In genomic region chr2:131209969-131210792, GRCm38 (mm10) we compare ENCODE assay signal across 8 mouse cellular contexts. TPM values are rescaled to one million over a fixed set of nuclear protein-coding genes. Genes with fewer than 3 reads are reported as not detected.
DNase-seq lines count a peak whose midpoint lies in the region; ATAC-seq and TF ChIP-seq lines count a peak whose summit lies in the region.

No protein-coding gene starts in this region.

- H3K79me2 ChIP-seq in MEL (ENCODE audit: control insufficient read depth, insufficient read depth, low read length, poor library complexity): peaks cover 1% of the 10 kb centered on the region; the same call in 1 of the 2 replicates

- TF ChIP-seq EP300 in MEL (IDR thresholded peaks at IDR 0.05; ENCODE audit: low read depth in 1 of 2, low read length in 2 of 2): no peak

- H3K4me2 ChIP-seq in forebrain, embryonic 16.5 days (ENCODE audit: low read length): peak overlapping the region; percentile 79
- H3K4me2 ChIP-seq in neural tube, embryonic 15.5 days: peak overlapping the region; percentile 64

- intact Hi-C loops in heart, postnatal 36 days (cut with DNase I): loop anchor here (1.0 to 2.0 kb wide), 4 partner anchors 30 to 115 kb away; partner anchors contain the start of genes Cenpb and Pank2

- peaks cover 4 to 54% of the 10 kb centered on the region in 2 experiments; a peak in 3 of 4 replicates for H3K4me1 ChIP-seq in MEL (ENCODE audit: control insufficient read depth in 1 of 2, insufficient read depth in 2 of 2, low read length in 2 of 2)
- peaks cover 13% of the 10 kb centered on the region for H3K4me1 ChIP-seq in forebrain, embryonic 16.5 days (replicated peaks; ENCODE audit: control insufficient read depth, insufficient read depth, low read length)
- peaks cover 16% of the 10 kb centered on the region for H3K4me1 ChIP-seq in lung, adult 2 months (ENCODE audit: control insufficient read depth, insufficient read depth, low read length)
- peaks cover 19% of the 10 kb centered on the region for H3K4me1 ChIP-seq in neural tube, embryonic 15.5 days

- peaks cover 0 to 20% of the 10 kb centered on the region in 2 experiments; a peak in 2 of 4 replicates for H3K36me3 ChIP-seq in MEL (ENCODE audit: control insufficient read depth in 1 of 2, insufficient read depth in 2 of 2, low read length in 2 of 2)
- 0 out of 2 replicates have a peak, but pooled peaks cover 2% of the 10 kb centered on the region for H3K36me3 ChIP-seq in forebrain, embryonic 16.5 days (ENCODE audit: control insufficient read depth, insufficient read depth)
- peaks cover 12% of the 10 kb centered on the region; the same call in 1 of the 2 replicates for H3K36me3 ChIP-seq in neural tube, embryonic 15.5 days

- TF ChIP-seq POLR2A in MEL (IDR thresholded peaks at IDR 0.05; ENCODE audit: control insufficient read depth in 1 of 2, insufficient read depth in 1 of 2, low read depth in 1 of 2, low read length in 2 of 2, poor library complexity in 1 of 2): peak in 1 of 2 experiments; percentile 66; a peak in 2 of 4 replicates
- peak; percentile 93; the same call in 1 of the 2 replicates for TF ChIP-seq POLR2A in lung, adult 2 months (IDR thresholded peaks at IDR 0.05; ENCODE audit: borderline replicate concordance, extremely low read depth, low read depth, low read length)

- peak overlapping the region; percentile 82 for H3K9ac ChIP-seq in MEL (ENCODE audit: control insufficient read depth, low read depth, low read length, poor library complexity, severe bottlenecking)
- H3K9ac ChIP-seq in forebrain, embryonic 16.5 days (replicated peaks; ENCODE audit: low read depth, low read length): peak overlapping the region; percentile 91
- peak overlapping the region; percentile 62 for H3K9ac ChIP-seq in neural tube, embryonic 15.5 days (replicated peaks)

- peak overlapping the region; percentile 81 for H3K27ac ChIP-seq in MEL (ENCODE audit: control insufficient read depth, low read depth, low read length)
- H3K27ac ChIP-seq in forebrain, embryonic 16.5 days (ENCODE audit: low read length): peak overlapping the region; percentile 95
- peak overlapping the region; percentile 100 for H3K27ac ChIP-seq in layer of hippocampus, adult 2 months
- peak overlapping the region; percentile 97 for H3K27ac ChIP-seq in neural tube, embryonic 15.5 days (replicated peaks)

- peak; percentile 98 for ATAC-seq in forebrain, embryonic 16.5 days
- ATAC-seq in neural tube, embryonic 15.5 days (ENCODE audit: low FRiP score): peak; percentile 98

- TF ChIP-seq RAD21 in MEL (IDR thresholded peaks at IDR 0.05; ENCODE audit: low read depth, low read length): peak; percentile 35

- TF ChIP-seq CTCF in MEL (IDR thresholded peaks at IDR 0.05 in 2 of 3, conservative IDR thresholded peaks at IDR 0.05 in 1 of 3; ENCODE audit: control insufficient read depth in 1 of 3, insufficient read depth in 1 of 3, low read depth in 2 of 3, low read length in 3 of 3, poor library complexity in 1 of 3, severe bottlenecking in 1 of 3): peak; percentile 78 to 86 (median 80)
- peak; percentile 100 for TF ChIP-seq CTCF in layer of hippocampus, adult 2 months (conservative IDR thresholded peaks at IDR 0.05)
- TF ChIP-seq CTCF in lung, adult 2 months (IDR thresholded peaks at IDR 0.05; ENCODE audit: insufficient read depth, low read length): peak; percentile 59; the same call in 1 of the 2 replicates

- H3K27me3 ChIP-seq in MEL (ENCODE audit: control insufficient read depth in 1 of 2, insufficient read depth in 2 of 2, low read length in 2 of 2): no peaks in the 10 kb centered on the region
- H3K27me3 ChIP-seq in forebrain, embryonic 16.5 days (replicated peaks; ENCODE audit: control insufficient read depth, insufficient read depth, low read length): no peaks in the 10 kb centered on the region
- no peaks in the 10 kb centered on the region for H3K27me3 ChIP-seq in neural tube, embryonic 15.5 days (replicated peaks)

- peak; percentile 95 for DNase-seq in MEL (ENCODE audit: low read depth, low spot score)
- peak; percentile 96 to 97 for DNase-seq in cerebellum, adult 18-20 months
- DNase-seq in heart, postnatal 36 days: peak; percentile 95 to 99
- peak; percentile 94 to 96 for DNase-seq in layer of hippocampus, adult 2 months (ENCODE audit: low spot score in 2 of 2)
- DNase-seq in lung, adult 2 months: peak; percentile 98
- DNase-seq in testis, postnatal 10 days (ENCODE audit: low spot score): peak; percentile 96

- under 1% methylated on average over 50 of the region's 50 CpGs for WGBS in forebrain, embryonic 16.5 days
- under 1% methylated on average over 50 of the region's 50 CpGs for WGBS in lung, adult 2 months
- WGBS in neural tube, embryonic 15.5 days: 2% methylated on average over 50 of the region's 50 CpGs

- peak overlapping the region; percentile 71 to 73 for H3K4me3 ChIP-seq in MEL (ENCODE audit: control insufficient read depth in 1 of 2, insufficient read depth in 1 of 2, low read depth in 2 of 2, low read length in 2 of 2)
- peak overlapping the region; percentile 78 for H3K4me3 ChIP-seq in forebrain, embryonic 16.5 days (replicated peaks; ENCODE audit: low read length)
- peak overlapping the region; percentile 71 for H3K4me3 ChIP-seq in layer of hippocampus, adult 2 months
- H3K4me3 ChIP-seq in lung, adult 2 months (replicated peaks; ENCODE audit: extremely low read depth, low read depth, low read length): peak overlapping the region; percentile 79
- H3K4me3 ChIP-seq in neural tube, embryonic 15.5 days (replicated peaks): peak overlapping the region; percentile 64

- H3K9me3 ChIP-seq in MEL (replicated peaks; ENCODE audit: insufficient read depth, low read length): no peaks in the 10 kb centered on the region
- H3K9me3 ChIP-seq in forebrain, embryonic 16.5 days (ENCODE audit: control insufficient read depth, low read length): no peaks in the 10 kb centered on the region
- no peaks in the 10 kb centered on the region for H3K9me3 ChIP-seq in neural tube, embryonic 15.5 days (replicated peaks)

TF ChIP-seq in MEL, 35 proteins besides CTCF, POLR2A, EP300 and RAD21 (continues in another document):
- TF ChIP-seq MAFK (IDR thresholded peaks at IDR 0.05; ENCODE audit: borderline replicate concordance, low read depth, low read length) (no peak), E2F4 (IDR thresholded peaks at IDR 0.05; ENCODE audit: borderline replicate concordance, low read depth, low read length) (no peak), MYB (IDR thresholded peaks at IDR 0.05; ENCODE audit: low read depth, low read length) (no peak), ETS1 (IDR thresholded peaks at IDR 0.05; ENCODE audit: low read depth, low read length) (no peak; the same call in 1 of the 2 replicates), MXI1 (IDR thresholded peaks at IDR 0.05; ENCODE audit: low read depth, low read length) (peak; percentile 56; the same call in 1 of the 2 replicates), TBP (IDR thresholded peaks at IDR 0.05; ENCODE audit: low read depth, low read length) (0 out of 2 replicates have a peak, but pooled peaks have one; percentile 48)

RNA-seq across cellular contexts. Expression of gene Ap5s1, which starts 3.3 kb away (rescaled TPM):
- 9.6 TPM in 2 replicates for total RNA-seq in MEL (2012; rRNA removed)
- polyA plus RNA-seq in MEL (2012; ENCODE audit: insufficient read depth in 1 of 2, insufficient read length in 2 of 2, low read depth in 1 of 2, low replicate concordance in 2 of 2, missing spikeins in 1 of 2): 10 to 100 TPM in 1 of 2 experiments, not detected in 1; 12.7 TPM
- polyA plus RNA-seq in forebrain, embryonic 16.5 days (2015; fragmentation: Nextera tagmentation; extraction: Ambion mirVana): 37.8 and 40.5 TPM in 2 replicates
- total RNA-seq in heart, postnatal 36 days (2021): 10 to 100 TPM; 31.5 to 36.5 TPM
- 10 to 100 TPM; 20.9 to 26.0 TPM for total RNA-seq in layer of hippocampus, adult 2 months (2021)
- 44.5 and 46.4 TPM in 2 replicates for polyA plus RNA-seq in lung, adult 2 months (2012; rRNA removed)
- polyA plus RNA-seq in neural tube, embryonic 15.5 days (2015; fragmentation: Nextera tagmentation; extraction: Ambion mirVana): 33.6 and 35.2 TPM in 2 replicates

RNA-seq across cellular contexts. Expression of gene Spef1, which starts 23.1 kb away (rescaled TPM):
- 0.46 and 1.8 TPM in 2 replicates for total RNA-seq in MEL (2012; rRNA removed)
- 1 to 10 TPM in 1 of 2 experiments, not detected in 1; 1.2 TPM for polyA plus RNA-seq in MEL (2012; ENCODE audit: insufficient read depth in 1 of 2, insufficient read length in 2 of 2, low read depth in 1 of 2, low replicate concordance in 2 of 2, missing spikeins in 1 of 2)
- 11.3 and 12.6 TPM in 2 replicates for polyA plus RNA-seq in forebrain, embryonic 16.5 days (2015; fragmentation: Nextera tagmentation; extraction: Ambion mirVana)
- total RNA-seq in heart, postnatal 36 days (2021): 1 to 10 TPM; 5.7 to 6.2 TPM
- total RNA-seq in layer of hippocampus, adult 2 months (2021): 1 to 10 TPM; 8.5 to 8.9 TPM
- 16.6 and 19.2 TPM in 2 replicates for polyA plus RNA-seq in lung, adult 2 months (2012; rRNA removed)
- 7.6 and 8.0 TPM in 2 replicates for polyA plus RNA-seq in neural tube, embryonic 15.5 days (2015; fragmentation: Nextera tagmentation; extraction: Ambion mirVana)

RNA-seq across cellular contexts. Expression of gene Cdc25b, which starts 23.4 kb away (rescaled TPM):
- total RNA-seq in MEL (2012; rRNA removed): 11.8 and 12.6 TPM in 2 replicates
- 10 to 100 TPM in 1 of 2 experiments, not detected in 1; 34.5 TPM for polyA plus RNA-seq in MEL (2012; ENCODE audit: insufficient read depth in 1 of 2, insufficient read length in 2 of 2, low read depth in 1 of 2, low replicate concordance in 2 of 2, missing spikeins in 1 of 2)
- 33.6 and 35.9 TPM in 2 replicates for polyA plus RNA-seq in forebrain, embryonic 16.5 days (2015; fragmentation: Nextera tagmentation; extraction: Ambion mirVana)
- 1 to 10 TPM; 6.1 to 7.0 TPM for total RNA-seq in heart, postnatal 36 days (2021)
- 10 to 100 TPM; 23.4 to 25.5 TPM for total RNA-seq in layer of hippocampus, adult 2 months (2021)
- polyA plus RNA-seq in lung, adult 2 months (2012; rRNA removed): 34.5 and 39.1 TPM in 2 replicates
- 21.0 and 31.3 TPM in 2 replicates for polyA plus RNA-seq in neural tube, embryonic 15.5 days (2015; fragmentation: Nextera tagmentation; extraction: Ambion mirVana)

RNA-seq across cellular contexts. Expression of gene Mavs, which starts 23.7 kb away (rescaled TPM):
- 21.2 and 21.3 TPM in 2 replicates for total RNA-seq in MEL (2012; rRNA removed)
- 10 to 100 TPM in 1 of 2 experiments, not detected in 1; 32.1 TPM for polyA plus RNA-seq in MEL (2012; ENCODE audit: insufficient read depth in 1 of 2, insufficient read length in 2 of 2, low read depth in 1 of 2, low replicate concordance in 2 of 2, missing spikeins in 1 of 2)
- polyA plus RNA-seq in forebrain, embryonic 16.5 days (2015; fragmentation: Nextera tagmentation; extraction: Ambion mirVana): 5.7 and 6.8 TPM in 2 replicates
- 10 to 100 TPM; 63.9 to 69.7 TPM for total RNA-seq in heart, postnatal 36 days (2021)
- 1 to 10 TPM; 6.8 to 7.4 TPM for total RNA-seq in layer of hippocampus, adult 2 months (2021)
- polyA plus RNA-seq in lung, adult 2 months (2012; rRNA removed): 49.8 and 59.7 TPM in 2 replicates
- polyA plus RNA-seq in neural tube, embryonic 15.5 days (2015; fragmentation: Nextera tagmentation; extraction: Ambion mirVana): 6.4 and 9.0 TPM in 2 replicates

RNA-seq across cellular contexts. Expression of gene Cenpb, which starts 30.3 kb away (rescaled TPM):
- total RNA-seq in MEL (2012; rRNA removed): 16.1 and 24.3 TPM in 2 replicates
- 10 to 100 TPM in 1 of 2 experiments, not detected in 1; 34.9 TPM for polyA plus RNA-seq in MEL (2012; ENCODE audit: insufficient read depth in 1 of 2, insufficient read length in 2 of 2, low read depth in 1 of 2, low replicate concordance in 2 of 2, missing spikeins in 1 of 2)
- polyA plus RNA-seq in forebrain, embryonic 16.5 days (2015; fragmentation: Nextera tagmentation; extraction: Ambion mirVana): 16.0 and 16.9 TPM in 2 replicates
- total RNA-seq in heart, postnatal 36 days (2021): 10 to 100 TPM; 85.1 to 86.2 TPM
- total RNA-seq in layer of hippocampus, adult 2 months (2021): 10 to 100 TPM; 72.3 to 78.8 TPM
- polyA plus RNA-seq in lung, adult 2 months (2012; rRNA removed): 131 and 138 TPM in 2 replicates
- 11.5 and 12.6 TPM in 2 replicates for polyA plus RNA-seq in neural tube, embryonic 15.5 days (2015; fragmentation: Nextera tagmentation; extraction: Ambion mirVana)

Comparison
In these comparisons a context has a peak if more than half of its experiments do, and no peak if none do; other contexts are left out.
1. Peak in every context shown above with its lines: DNase-seq, ATAC-seq, H3K4me3 ChIP-seq and H3K27ac ChIP-seq.